Mouse (Mus musculus) stomach, postnatal 0 days (tissue): Measurements from ENCODE around the gene Gkn3.

ENCODE experiments used
- CTCF ChIP-seq: IDR thresholded peaks from 2 replicates; pipeline ENCODE4 v1.5.1; 2016; ENCODE audit warnings: antibody characterized with exemption, low read depth, mild to moderate bottlenecking, moderate library complexity
- EP300 ChIP-seq: optimal IDR thresholded peaks from 2 replicates; pipeline ENCODE3; 2016; ENCODE audit warnings: antibody characterized with exemption

DNA sequence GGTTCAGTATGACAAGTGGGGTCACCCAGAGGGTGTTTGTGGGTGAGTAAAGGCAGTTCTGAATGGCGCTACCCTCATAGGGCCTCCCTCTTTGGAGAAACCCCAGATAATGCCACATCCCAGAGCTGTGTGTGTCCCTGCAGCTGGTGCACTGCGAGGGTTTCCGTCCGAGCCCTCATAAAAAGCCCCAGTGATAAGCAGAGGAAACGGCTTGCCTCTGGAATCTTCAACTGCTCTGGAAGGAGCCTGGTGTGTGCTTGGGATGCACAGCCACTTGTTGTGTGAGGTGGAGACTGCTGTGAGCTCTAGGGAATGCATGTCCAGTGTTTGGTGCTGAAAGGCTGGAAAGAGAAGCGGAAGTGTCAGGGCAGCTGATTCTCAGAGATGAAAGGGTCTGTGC is 12.7 kb upstream of the Gkn3 start:
- TF ChIP-seq CTCF (no peak), EP300 (no peak)
